Comparison of ENCODE assay signal across 14 mouse cellular contexts in genomic region chr6:127717239-127718137, GRCm38 (mm10). TPM values are rescaled to one million over a fixed set of nuclear protein-coding genes. Genes with fewer than 3 reads are reported as not detected.
A peak's percentile ranks its signal among the peaks of the same experiment; 100 is the strongest.
DNase-seq lines count a peak whose midpoint lies in the region; ATAC-seq and TF ChIP-seq lines count a peak whose summit lies in the region.
"Had no signal": no experiment of that assay in that cellular context is flagged by ENCODE, and none has a peak within 500 bp of the region (broad histone marks: within the 10 kb centered on the region; RNA-seq: fewer than 3 reads in every experiment).

No protein-coding gene starts in this region.

- no peak overlapping the region for H3K4me3 ChIP-seq in kidney, embryonic 15.5 days (replicated peaks)
- H3K4me3 ChIP-seq in kidney, adult 2 months (ENCODE audit: insufficient read depth, low read depth, low read length), result no peak overlapping the region
- no peak overlapping the region for H3K4me3 ChIP-seq in embryonic facial prominence, embryonic 11.5 days (ENCODE audit: low read depth, low read length)
- H3K4me3 ChIP-seq in hindbrain, embryonic 14.5 days (replicated peaks; ENCODE audit: low read length), result no peak overlapping the region
- no peak overlapping the region for H3K4me3 ChIP-seq in midbrain, postnatal 0 days (ENCODE audit: low read depth, low read length)
- no peak overlapping the region for H3K4me3 ChIP-seq in thymus, adult 2 months (ENCODE audit: control insufficient read depth, insufficient read depth, low read length)
- H3K4me3 ChIP-seq: gastrocnemius, adult 2 months; liver, embryonic 13.5 days; stomach, embryonic 15.5 days had no signal

- no peak for TF ChIP-seq POLR2A in kidney, adult 2 months (IDR thresholded peaks at IDR 0.05; ENCODE audit: low read depth, low read length)
- no peak for TF ChIP-seq POLR2A in thymus, adult 2 months (IDR thresholded peaks at IDR 0.05; ENCODE audit: control insufficient read depth, extremely low read depth, insufficient read depth, low read length, poor library complexity)

- peaks cover 14% of the 10 kb centered on the region for H3K4me1 ChIP-seq in kidney, embryonic 15.5 days
- no peaks in the 10 kb centered on the region for H3K4me1 ChIP-seq in kidney, adult 2 months (ENCODE audit: control insufficient read depth, insufficient read depth, low read length)
- no peaks in the 10 kb centered on the region for H3K4me1 ChIP-seq in embryonic facial prominence, embryonic 11.5 days (ENCODE audit: control insufficient read depth, insufficient read depth, low read length)
- H3K4me1 ChIP-seq in hindbrain, embryonic 14.5 days (replicated peaks; ENCODE audit: control insufficient read depth, insufficient read depth, low read length), result peaks cover 12% of the 10 kb centered on the region
- peaks cover 10% of the 10 kb centered on the region; the same call in 1 of the 2 replicates for H3K4me1 ChIP-seq in midbrain, postnatal 0 days (ENCODE audit: insufficient read depth, low read length)
- H3K4me1 ChIP-seq in thymus, adult 2 months (replicated peaks; ENCODE audit: control insufficient read depth, insufficient read depth, low read length), result no peaks in the 10 kb centered on the region
- H3K4me1 ChIP-seq: liver, embryonic 13.5 days had no signal

- WGBS in kidney, embryonic 15.5 days, result 23% methylated on average over 21 of the region's 21 CpGs
- WGBS in kidney, adult 2 months, result 31% methylated on average over 21 of the region's 21 CpGs
- WGBS in embryonic facial prominence, embryonic 11.5 days, result 65% methylated on average over 21 of the region's 21 CpGs
- WGBS in hindbrain, embryonic 14.5 days, result 15% methylated on average over 21 of the region's 21 CpGs
- WGBS in midbrain, postnatal 0 days, result 14% methylated on average over 21 of the region's 21 CpGs
- 79% methylated on average over 21 of the region's 21 CpGs for WGBS in thymus, adult 2 months

- no peaks in the 10 kb centered on the region for H3K27me3 ChIP-seq in kidney, embryonic 15.5 days
- no peaks in the 10 kb centered on the region; the same call in 1 of the 2 replicates for H3K27me3 ChIP-seq in kidney, adult 2 months (replicated peaks; ENCODE audit: control insufficient read depth, insufficient read depth, low read length)
- no peaks in the 10 kb centered on the region for H3K27me3 ChIP-seq in embryonic facial prominence, embryonic 11.5 days (ENCODE audit: control insufficient read depth, insufficient read depth, low read length)
- H3K27me3 ChIP-seq in hindbrain, embryonic 14.5 days (ENCODE audit: control insufficient read depth, insufficient read depth, low read length), result no peaks in the 10 kb centered on the region
- H3K27me3 ChIP-seq in midbrain, postnatal 0 days (ENCODE audit: insufficient read depth, low read length), result no peaks in the 10 kb centered on the region
- H3K27me3 ChIP-seq in thymus, adult 2 months (ENCODE audit: control insufficient read depth, insufficient read depth, low read length), result no peaks in the 10 kb centered on the region
- H3K27me3 ChIP-seq: liver, embryonic 13.5 days; stomach, embryonic 15.5 days had no signal

- no peak overlapping the region for H3K9ac ChIP-seq in kidney, embryonic 15.5 days
- H3K9ac ChIP-seq in embryonic facial prominence, embryonic 11.5 days (replicated peaks; ENCODE audit: low read length), result no peak overlapping the region
- H3K9ac ChIP-seq in hindbrain, embryonic 14.5 days, result 0 out of 2 replicates have a peak overlapping the region, but pooled peaks have one; percentile 29
- no peak overlapping the region for H3K9ac ChIP-seq in midbrain, postnatal 0 days (replicated peaks; ENCODE audit: low read length, poor library complexity, severe bottlenecking)
- H3K9ac ChIP-seq: liver, embryonic 13.5 days; stomach, embryonic 15.5 days had no signal

- TF ChIP-seq CTCF in kidney, adult 2 months (conservative IDR thresholded peaks at IDR 0.05; ENCODE audit: insufficient read depth, insufficient read length, low read depth, low read length), result no peak
- no peak for TF ChIP-seq CTCF in midbrain, postnatal 0 days (IDR thresholded peaks at IDR 0.05)
- TF ChIP-seq CTCF in thymus, adult 2 months (IDR thresholded peaks at IDR 0.05; ENCODE audit: borderline replicate concordance, control insufficient read depth, extremely low read depth, insufficient read depth, low read length, poor library complexity), result no peak

- H3K4me2 ChIP-seq in kidney, embryonic 15.5 days, result peak overlapping the region; percentile 45
- no peak overlapping the region for H3K4me2 ChIP-seq in embryonic facial prominence, embryonic 11.5 days (ENCODE audit: low read depth, low read length)
- H3K4me2 ChIP-seq in hindbrain, embryonic 14.5 days (replicated peaks), result peak overlapping the region; percentile 28
- 0 out of 2 replicates have a peak overlapping the region, but pooled peaks have one; percentile 29 for H3K4me2 ChIP-seq in midbrain, postnatal 0 days (ENCODE audit: low read depth, low read length, poor library complexity, severe bottlenecking)
- H3K4me2 ChIP-seq: liver, embryonic 13.5 days; stomach, embryonic 15.5 days had no signal

- no peaks in the 10 kb centered on the region for H3K36me3 ChIP-seq in kidney, embryonic 15.5 days
- no peaks in the 10 kb centered on the region for H3K36me3 ChIP-seq in kidney, adult 2 months (ENCODE audit: control insufficient read depth, insufficient read depth, low read length)
- H3K36me3 ChIP-seq in embryonic facial prominence, embryonic 11.5 days (replicated peaks; ENCODE audit: control insufficient read depth, insufficient read depth, low read depth, low read length), result no peaks in the 10 kb centered on the region
- no peaks in the 10 kb centered on the region for H3K36me3 ChIP-seq in hindbrain, embryonic 14.5 days (replicated peaks; ENCODE audit: control insufficient read depth, insufficient read depth)
- H3K36me3 ChIP-seq in midbrain, postnatal 0 days (ENCODE audit: insufficient read depth, low read length), result no peaks in the 10 kb centered on the region
- no peaks in the 10 kb centered on the region for H3K36me3 ChIP-seq in thymus, adult 2 months (ENCODE audit: control insufficient read depth, insufficient read depth, low read length)
- H3K36me3 ChIP-seq: liver, embryonic 13.5 days; stomach, embryonic 15.5 days had no signal

- H3K27ac ChIP-seq in kidney, embryonic 15.5 days, result peak overlapping the region; percentile 45; the same call in 1 of the 2 replicates
- no peak overlapping the region for H3K27ac ChIP-seq in kidney, adult 2 months (ENCODE audit: insufficient read depth, low read depth, low read length)
- no peak overlapping the region for H3K27ac ChIP-seq in embryonic facial prominence, embryonic 11.5 days (replicated peaks; ENCODE audit: low read depth, low read length)
- H3K27ac ChIP-seq in hindbrain, embryonic 14.5 days, result peak overlapping the region; percentile 60
- no peak overlapping the region for H3K27ac ChIP-seq in midbrain, postnatal 0 days (ENCODE audit: low read depth, low read length)
- no peak overlapping the region for H3K27ac ChIP-seq in thymus, adult 2 months (ENCODE audit: control insufficient read depth, insufficient read depth, low read length)
- H3K27ac ChIP-seq: gastrocnemius, adult 2 months; liver, embryonic 13.5 days; stomach, embryonic 15.5 days had no signal

- peak; percentile 81 for ATAC-seq in kidney, embryonic 15.5 days (replicated peaks; ENCODE audit: low FRiP score)
- ATAC-seq in embryonic facial prominence, embryonic 11.5 days (replicated peaks; ENCODE audit: insufficient number of reproducible peaks, low FRiP score, low TSS enrichment, low read depth), result peak; percentile 69
- peak; percentile 54; the same call in 1 of the 2 replicates for ATAC-seq in hindbrain, embryonic 14.5 days (ENCODE audit: low FRiP score)
- ATAC-seq in midbrain, postnatal 0 days (ENCODE audit: low FRiP score), result no peak; the same call in 1 of the 2 replicates

- no peak for DNase-seq in kidney, adult 2 months
- DNase-seq in embryonic facial prominence, embryonic 11.5 days (ENCODE audit: low spot score), result no peak
- DNase-seq in hindbrain, embryonic 14.5 days (ENCODE audit: low spot score), result peak; percentile 52
- peak; percentile 40 for DNase-seq in midbrain, postnatal 0 days (ENCODE audit: low spot score)
- DNase-seq in layer of hippocampus, adult 18-20 months (ENCODE audit: low spot score in 2 of 2), result no peak
- no peak for DNase-seq in thymus, adult 2 months
- no peak for DNase-seq in gastrocnemius, postnatal 4 days (ENCODE audit: low spot score in 2 of 2)
- DNase-seq: adrenal gland, adult 8-10 months; cerebellum, adult 18-20 months; gastrocnemius, adult 2 months; liver, embryonic 13.5 days had no signal

- H3K9me3 ChIP-seq in kidney, embryonic 15.5 days (replicated peaks), result no peaks in the 10 kb centered on the region
- H3K9me3 ChIP-seq in embryonic facial prominence, embryonic 11.5 days (replicated peaks; ENCODE audit: control insufficient read depth, low read length), result no peaks in the 10 kb centered on the region
- H3K9me3 ChIP-seq in hindbrain, embryonic 14.5 days (ENCODE audit: control insufficient read depth, low read length), result no peaks in the 10 kb centered on the region
- H3K9me3 ChIP-seq in midbrain, postnatal 0 days (ENCODE audit: low read length), result no peaks in the 10 kb centered on the region
- H3K9me3 ChIP-seq: liver, embryonic 13.5 days; stomach, embryonic 15.5 days had no signal

RNA-seq across cellular contexts. Expression of gene Prmt8, which starts 51.8 kb away (rescaled TPM):
- 0.05 and 0.10 TPM in 2 replicates for polyA plus RNA-seq in kidney, embryonic 15.5 days (2015; fragmentation: Nextera tagmentation; extraction: Ambion mirVana)
- not detected in 2 replicates for polyA plus RNA-seq in kidney, adult 2 months (2012; rRNA removed)
- polyA plus RNA-seq in embryonic facial prominence, embryonic 11.5 days (2014; fragmentation: Nextera tagmentation; extraction: Ambion mirVana), result 4.6 and 5.8 TPM in 2 replicates
- polyA plus RNA-seq in hindbrain, embryonic 14.5 days (2014; fragmentation: Nextera tagmentation; extraction: Ambion mirVana), result 35.0 and 37.4 TPM in 2 replicates
- total RNA-seq in midbrain, postnatal 0 days (2014; rRNA removed), result 22.5 and 30.7 TPM in 2 replicates
- polyA plus RNA-seq in midbrain, postnatal 0 days (2015; fragmentation: Nextera tagmentation; extraction: Ambion mirVana), result 24.2 and 29.3 TPM in 2 replicates
- 10 to 100 TPM; 58.9 to 61.1 TPM for total RNA-seq in layer of hippocampus, adult 18-20 months (2021)
- polyA plus RNA-seq in thymus, adult 2 months (2012; rRNA removed), result not detected in 2 replicates
- total RNA-seq in gastrocnemius, postnatal 4 days (2021), result under 1 TPM; 0.16 to 0.17 TPM
- total RNA-seq: gastrocnemius, adult 2 months; megakaryocyte-erythroid progenitor cell, adult 5-6 weeks had no signal

Comparison
In these comparisons a context has a peak if more than half of its experiments do, and no peak if none do; other contexts are left out.
1. H3K27ac ChIP-seq: peak in kidney, embryonic 15.5 days (single experiment) and hindbrain, embryonic 14.5 days (single experiment); none in kidney, adult 2 months (single experiment), embryonic facial prominence, embryonic 11.5 days (single experiment), midbrain, postnatal 0 days (single experiment) and thymus, adult 2 months (single experiment).
2. DNase-seq: peak in hindbrain, embryonic 14.5 days (single experiment) and midbrain, postnatal 0 days (single experiment); none in kidney, adult 2 months (single experiment), embryonic facial prominence, embryonic 11.5 days (single experiment), layer of hippocampus, adult 18-20 months (0 of 2), thymus, adult 2 months (single experiment) and gastrocnemius, postnatal 4 days (0 of 2).